Mouse (Mus musculus) 416B (cell line): ENCODE measurements around the gene Hoxb5.

Source experiments
- DNase-seq: peaks from one replicate; pipeline ENCODE4 v3.0.0; 2011; ENCODE audit warnings: low read depth

Hoxb5 gene

GRCm38 (mm10) chr11:96288455-96289221, 14.5 kb upstream of the Hoxb5 start:
- DNase-seq = no peak

- no peak for DNase-seq
Observed at GRCm38 (mm10) chr11:96289293-96289692, 13.8 kb upstream of the Hoxb5 start.

- no peak for DNase-seq
Observed at GRCm38 (mm10) chr11:96289837-96290236, 13.3 kb upstream of the Hoxb5 start.

GRCm38 (mm10) chr11:96290705-96291355, 12.3 kb upstream of the Hoxb5 start:
- no peak for DNase-seq

- DNase-seq = no peak
Observed at GRCm38 (mm10) chr11:96291681-96292564, 11.2 kb upstream of the Hoxb5 start, which contains the start of gene Hoxb6. Gene Hoxb6, plus strand, starts transcription at chr11:96292476.

GRCm38 (mm10) chr11:96292565-96293301, 10.4 kb upstream of the Hoxb5 start:
- DNase-seq = no peak

GRCm38 (mm10) chr11:96293302-96293921, 9.7 kb upstream of the Hoxb5 start:
- DNase-seq = no peak

- DNase-seq = peak; percentile 69
Observed at GRCm38 (mm10) chr11:96294245-96295091, 8.7 kb upstream of the Hoxb5 start.

GRCm38 (mm10) chr11:96295092-96295835, 7.9 kb upstream of the Hoxb5 start:
- DNase-seq = no peak

GRCm38 (mm10) chr11:96296997-96297396, 6.1 kb upstream of the Hoxb5 start:
- no peak for DNase-seq

GRCm38 (mm10) chr11:96297428-96297827, 5.7 kb upstream of the Hoxb5 start:
- DNase-seq = no peak

- DNase-seq = no peak
Observed at GRCm38 (mm10) chr11:96297968-96298635, 5.0 kb upstream of the Hoxb5 start.

GRCm38 (mm10) chr11:96298895-96299667, 4.1 kb upstream of the Hoxb5 start:
- no peak for DNase-seq

GRCm38 (mm10) chr11:96299781-96300180, 3.4 kb upstream of the Hoxb5 start:
- DNase-seq = no peak

- DNase-seq = no peak
Observed at GRCm38 (mm10) chr11:96300354-96301063, 2.6 kb upstream of the Hoxb5 start.

- no peak for DNase-seq
Observed at GRCm38 (mm10) chr11:96301064-96301431, 2.1 kb upstream of the Hoxb5 start.

- DNase-seq = no peak
Observed at GRCm38 (mm10) chr11:96301837-96302236, 1.3 kb upstream of the Hoxb5 start.
